Mouse (Mus musculus): ENCODE measurements around the gene Mog. TPM values are rescaled to one million over a fixed set of nuclear protein-coding genes. Genes with fewer than 3 reads are reported as not detected.

Gene Mog
- polyA plus RNA-seq (2016; fragmentation: Nextera tagmentation; extraction: Ambion mirVana): 0.38 and 0.70 TPM in 2 replicates

DNA sequence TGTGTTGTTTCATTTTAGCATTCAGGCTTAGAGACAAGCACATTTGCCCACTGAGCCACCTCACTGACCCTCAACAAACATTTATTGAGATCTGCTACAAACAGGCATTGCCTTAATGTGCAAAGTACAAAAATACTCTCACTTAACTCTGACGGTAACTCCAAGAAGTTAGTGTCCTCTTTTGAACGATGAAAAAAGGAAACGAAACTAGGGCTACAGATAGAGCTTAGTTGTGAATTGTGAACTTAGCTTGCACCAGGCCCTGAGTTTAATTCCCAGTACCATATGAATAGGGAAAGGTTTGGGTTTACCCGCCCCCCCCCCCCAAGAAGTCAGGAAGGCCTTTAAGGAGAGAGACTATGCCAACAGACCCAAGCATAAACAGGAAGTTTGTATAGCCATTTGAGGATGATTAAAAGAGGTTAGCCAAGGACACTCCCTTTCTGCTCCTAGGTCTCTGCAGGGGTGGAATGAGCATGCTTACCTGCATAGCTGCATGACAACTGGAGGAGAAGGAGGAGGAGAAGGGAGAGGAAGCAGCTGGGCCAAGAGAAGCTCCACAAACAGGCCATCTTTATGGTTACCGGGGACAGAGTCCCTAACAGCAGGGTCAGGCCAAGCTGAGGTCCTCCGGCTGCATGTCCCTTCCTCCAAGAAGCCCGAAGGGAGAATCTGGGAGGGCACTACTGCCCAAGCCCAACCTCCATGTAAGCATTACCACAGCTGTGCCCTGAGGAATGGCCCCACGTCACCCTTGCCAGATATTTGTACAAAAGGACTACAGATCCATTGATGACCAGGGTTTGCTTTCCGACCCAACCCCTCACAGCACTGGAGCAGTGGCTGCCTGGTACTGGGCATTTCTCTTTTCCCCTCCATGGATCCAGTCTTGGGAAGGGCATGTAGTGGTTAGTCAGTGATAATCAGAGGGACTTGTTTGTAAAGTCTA is at the start of gene Mog:
Gene Mog (minus strand): TSS at position 771 of the 949 bp plus-strand sequence.
- no peak for ATAC-seq (ENCODE audit: insufficient number of reproducible peaks, insufficient read depth, low FRiP score, low TSS enrichment)
- 67% methylated on average over 9 of the region's 9 CpGs for WGBS
- no peak within 1 kb of the TSS for H3K4me2 ChIP-seq (replicated peaks)
- H3K9ac ChIP-seq: no peak within 1 kb of the TSS
- no peaks in the 10 kb centered on the region for H3K27me3 ChIP-seq
- no peaks in the 10 kb centered on the region for H3K4me1 ChIP-seq
- H3K27ac ChIP-seq: no peak within 1 kb of the TSS
- H3K4me3 ChIP-seq: no peak within 1 kb of the TSS
- H3K9me3 ChIP-seq: no peaks in the 10 kb centered on the region
- no peaks in the 10 kb centered on the region for H3K36me3 ChIP-seq

- WGBS: 70% methylated on average over 11 of the region's 11 CpGs
- no peak for ATAC-seq (ENCODE audit: insufficient number of reproducible peaks, insufficient read depth, low FRiP score, low TSS enrichment)
- no peaks in the 10 kb centered on the region for H3K4me1 ChIP-seq
- H3K27ac ChIP-seq: no peak overlapping the region
- H3K9me3 ChIP-seq: no peaks in the 10 kb centered on the region
- H3K9ac ChIP-seq: no peak overlapping the region
- H3K4me3 ChIP-seq: no peak overlapping the region
- peaks cover 76% of the 10 kb centered on the region for H3K36me3 ChIP-seq
- no peaks in the 10 kb centered on the region for H3K27me3 ChIP-seq
- no peak overlapping the region for H3K4me2 ChIP-seq (replicated peaks)
Measured at GRCm38 (mm10) chr17:37072730-37073276, 49.6 kb upstream of the Mog start.

DNA sequence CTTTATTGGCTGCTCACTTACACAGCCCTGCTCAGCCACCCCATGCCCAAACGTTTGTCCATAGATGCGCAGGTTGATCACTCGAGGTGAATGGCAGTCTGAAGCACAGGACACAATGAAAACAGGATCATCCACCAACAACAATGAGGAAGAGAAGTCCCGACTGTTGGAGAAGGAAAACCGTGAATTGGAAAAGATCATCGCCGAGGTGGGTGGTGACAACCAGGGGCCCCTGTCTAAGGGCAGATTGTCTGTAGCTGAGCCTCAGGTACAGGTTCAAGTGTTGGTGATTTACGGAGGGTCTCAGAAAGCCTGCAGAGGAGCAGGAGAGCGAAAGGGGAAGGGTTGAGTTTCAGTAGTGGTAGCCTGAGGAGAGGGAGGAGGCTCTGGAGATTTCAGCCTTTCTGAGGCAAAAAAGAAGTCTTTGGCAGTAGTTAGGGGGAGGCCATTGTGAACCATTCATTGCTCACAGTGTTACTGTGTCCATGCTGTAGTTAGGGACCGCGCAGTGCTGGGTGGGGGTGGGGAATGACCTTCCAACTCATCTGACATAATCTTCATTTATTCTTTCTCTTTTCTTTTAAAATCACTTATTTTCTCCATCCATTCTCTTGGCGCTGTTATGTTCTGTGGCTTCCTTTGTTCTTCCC is 49.0 kb upstream of the Mog start:
- no peak overlapping the region for H3K4me3 ChIP-seq
- H3K9me3 ChIP-seq: no peaks in the 10 kb centered on the region
- 78% methylated on average over 12 of the region's 12 CpGs for WGBS
- no peak for ATAC-seq (ENCODE audit: insufficient number of reproducible peaks, insufficient read depth, low FRiP score, low TSS enrichment)
- H3K4me1 ChIP-seq: no peaks in the 10 kb centered on the region
- peaks cover 82% of the 10 kb centered on the region for H3K36me3 ChIP-seq
- no peak overlapping the region for H3K9ac ChIP-seq
- no peaks in the 10 kb centered on the region for H3K27me3 ChIP-seq
- H3K4me2 ChIP-seq (replicated peaks): no peak overlapping the region
- no peak overlapping the region for H3K27ac ChIP-seq

DNA sequence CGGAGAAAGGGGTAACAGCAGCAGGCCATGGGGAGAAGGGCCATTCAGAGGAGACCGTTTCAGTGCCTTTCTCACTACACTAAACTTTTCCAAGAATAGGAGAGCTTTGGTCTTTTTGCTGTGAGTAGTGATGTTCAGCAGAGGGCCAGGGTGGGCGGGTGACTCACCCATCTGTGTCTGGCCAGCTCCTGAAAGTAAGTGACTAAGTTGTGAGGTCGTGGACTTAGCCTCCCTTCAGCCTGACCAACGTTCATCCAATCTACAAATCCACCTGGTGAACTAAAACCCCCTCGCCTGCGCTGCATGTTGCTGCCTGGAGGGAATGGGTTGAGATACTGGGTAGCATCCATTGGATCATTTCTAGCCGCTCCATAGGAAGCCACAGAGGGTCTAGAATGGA is 46.9 kb upstream of the Mog start:
- Histone ChIP-seq H3K9ac (no peak overlapping the region), H3K4me1 (no peaks in the 10 kb centered on the region), H3K9me3 (no peaks in the 10 kb centered on the region), H3K4me2 (replicated peaks) (no peak overlapping the region), H3K4me3 (no peak overlapping the region), H3K36me3 (peaks cover 95% of the 10 kb centered on the region), H3K27me3 (no peaks in the 10 kb centered on the region), H3K27ac (no peak overlapping the region)
- no peak for ATAC-seq (ENCODE audit: insufficient number of reproducible peaks, insufficient read depth, low FRiP score, low TSS enrichment)
- 90% methylated on average over 8 of the region's 8 CpGs for WGBS

- Histone ChIP-seq H3K27me3 (no peaks in the 10 kb centered on the region), H3K4me1 (no peaks in the 10 kb centered on the region), H3K9me3 (no peaks in the 10 kb centered on the region), H3K9ac (no peak overlapping the region), H3K4me3 (no peak overlapping the region), H3K36me3 (peaks cover 97% of the 10 kb centered on the region), H3K27ac (no peak overlapping the region), H3K4me2 (replicated peaks) (no peak overlapping the region)
- WGBS: 84% methylated on average over 1 of the region's 1 CpGs
- ATAC-seq (ENCODE audit: insufficient number of reproducible peaks, insufficient read depth, low FRiP score, low TSS enrichment): no peak
Measured at GRCm38 (mm10) chr17:37067861-37068260, 44.7 kb upstream of the Mog start.

DNA sequence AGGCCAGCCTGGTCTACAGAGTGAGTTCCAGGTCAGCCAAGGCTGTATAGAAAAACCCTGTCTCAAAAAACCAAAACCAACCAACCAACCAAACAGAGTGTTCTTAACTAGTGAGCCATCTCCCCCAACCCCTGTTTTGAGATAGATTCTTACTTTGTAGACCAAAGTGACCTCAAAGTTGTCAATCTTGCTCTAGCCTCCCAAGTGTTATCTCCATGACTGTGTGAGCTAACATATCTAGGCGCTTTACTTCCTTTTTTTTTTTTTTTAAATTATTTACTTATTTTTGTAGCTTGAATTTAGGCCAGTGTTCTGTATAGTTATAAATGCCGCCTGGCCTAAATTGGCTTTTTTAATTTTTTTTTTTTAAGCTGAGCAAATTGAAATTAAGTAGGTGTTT is 42.8 kb upstream of the Mog start:
- H3K36me3 ChIP-seq: peaks cover 97% of the 10 kb centered on the region
- 88% methylated on average over 2 of the region's 2 CpGs for WGBS
- H3K27me3 ChIP-seq: no peaks in the 10 kb centered on the region

DNA sequence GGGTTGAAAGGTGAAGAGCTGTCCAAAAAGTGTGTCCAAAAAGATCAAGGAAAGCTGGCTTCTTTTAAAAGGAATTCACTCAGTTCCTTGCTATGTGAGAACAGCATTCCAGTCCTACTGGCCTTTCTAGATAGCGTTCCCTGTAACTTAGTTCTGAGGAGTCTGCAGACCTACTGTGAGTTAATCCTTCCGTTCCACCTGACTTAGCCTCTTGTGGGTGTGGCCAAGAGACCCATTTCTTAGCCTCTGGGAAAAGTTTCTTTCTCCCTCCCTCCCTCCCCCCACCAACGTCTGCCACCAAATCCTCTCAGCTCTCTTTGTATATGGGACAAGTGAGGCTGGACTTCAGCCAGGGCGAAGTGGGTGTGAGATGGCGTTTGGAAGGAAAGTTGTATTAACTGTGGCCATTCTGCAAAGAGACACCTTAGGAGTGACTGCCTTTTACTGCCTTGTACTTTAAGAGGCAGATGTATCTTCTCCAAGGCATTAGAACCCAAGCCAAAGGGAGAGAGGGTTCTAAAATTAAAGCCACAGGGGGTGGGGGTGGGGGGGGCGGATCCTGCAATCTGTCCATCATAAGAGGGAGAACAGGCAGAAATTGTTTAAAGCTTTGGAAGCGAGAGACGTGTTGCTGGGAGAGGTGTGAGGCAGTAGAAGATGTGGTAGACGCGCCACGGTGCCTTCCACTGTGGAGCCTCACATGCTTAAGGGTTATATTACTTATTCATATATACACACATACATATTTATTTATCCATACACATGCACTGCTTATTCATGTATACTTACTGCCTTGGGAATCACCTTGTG is 40.7 kb upstream of the Mog start:
- Histone ChIP-seq H3K36me3 (peaks cover 91% of the 10 kb centered on the region), H3K4me2 (replicated peaks) (no peak overlapping the region)
- 78% methylated on average over 11 of the region's 11 CpGs for WGBS

More for the DNA sequence above, 42.8 kb upstream of the Mog start:
- no peak for ATAC-seq (ENCODE audit: insufficient number of reproducible peaks, insufficient read depth, low FRiP score, low TSS enrichment)
- H3K9me3 ChIP-seq: no peaks in the 10 kb centered on the region
- H3K9ac ChIP-seq: no peak overlapping the region
- H3K27ac ChIP-seq: no peak overlapping the region
- no peaks in the 10 kb centered on the region for H3K4me1 ChIP-seq
- H3K4me2 ChIP-seq (replicated peaks): no peak overlapping the region
- no peak overlapping the region for H3K4me3 ChIP-seq

DNA sequence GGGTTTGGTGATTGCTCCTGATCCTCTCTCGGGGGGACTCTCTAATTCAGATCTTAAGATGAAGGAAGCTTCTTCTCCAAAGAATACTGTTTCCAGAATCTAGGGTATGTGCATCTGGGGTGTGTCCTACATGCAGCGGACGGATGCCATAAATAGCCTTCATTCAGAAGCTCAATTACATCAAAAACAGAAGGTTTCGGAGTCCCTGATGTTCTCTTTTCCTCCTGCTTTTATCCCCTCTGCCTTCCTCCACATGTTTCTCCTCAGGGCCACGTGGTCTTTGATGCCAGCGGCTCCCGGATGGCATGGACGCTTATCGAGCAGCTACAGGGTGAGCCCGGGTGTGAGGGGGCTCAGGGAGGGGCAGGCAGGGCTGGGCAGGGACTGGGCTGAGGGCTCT is 39.9 kb upstream of the Mog start:
- 65% methylated on average over 10 of the region's 10 CpGs for WGBS
- H3K36me3 ChIP-seq: peaks cover 87% of the 10 kb centered on the region

More for the DNA sequence above, 40.7 kb upstream of the Mog start:
- H3K27ac ChIP-seq: no peak overlapping the region
- H3K4me3 ChIP-seq: no peak overlapping the region
- no peaks in the 10 kb centered on the region for H3K27me3 ChIP-seq
- no peaks in the 10 kb centered on the region for H3K4me1 ChIP-seq
- ATAC-seq (ENCODE audit: insufficient number of reproducible peaks, insufficient read depth, low FRiP score, low TSS enrichment): no peak
- no peak overlapping the region for H3K9ac ChIP-seq
- H3K9me3 ChIP-seq: no peaks in the 10 kb centered on the region

GRCm38 (mm10) chr17:37062101-37062641 is 39.0 kb upstream of the Mog start:
- no peak for ATAC-seq (ENCODE audit: insufficient number of reproducible peaks, insufficient read depth, low FRiP score, low TSS enrichment)
- H3K9me3 ChIP-seq: no peaks in the 10 kb centered on the region
- no peaks in the 10 kb centered on the region for H3K4me1 ChIP-seq
- WGBS: 84% methylated on average over 10 of the region's 10 CpGs
- H3K4me3 ChIP-seq: no peak overlapping the region
- H3K27me3 ChIP-seq: no peaks in the 10 kb centered on the region
- no peak overlapping the region for H3K9ac ChIP-seq
- H3K4me2 ChIP-seq (replicated peaks): no peak overlapping the region
- peaks cover 79% of the 10 kb centered on the region for H3K36me3 ChIP-seq
- H3K27ac ChIP-seq: no peak overlapping the region

More for the DNA sequence above, 39.9 kb upstream of the Mog start:
- Histone ChIP-seq H3K27me3 (no peaks in the 10 kb centered on the region), H3K9me3 (no peaks in the 10 kb centered on the region), H3K4me2 (replicated peaks) (no peak overlapping the region), H3K27ac (no peak overlapping the region), H3K9ac (no peak overlapping the region), H3K4me3 (no peak overlapping the region), H3K4me1 (no peaks in the 10 kb centered on the region)
- ATAC-seq (ENCODE audit: insufficient number of reproducible peaks, insufficient read depth, low FRiP score, low TSS enrichment): no peak

DNA sequence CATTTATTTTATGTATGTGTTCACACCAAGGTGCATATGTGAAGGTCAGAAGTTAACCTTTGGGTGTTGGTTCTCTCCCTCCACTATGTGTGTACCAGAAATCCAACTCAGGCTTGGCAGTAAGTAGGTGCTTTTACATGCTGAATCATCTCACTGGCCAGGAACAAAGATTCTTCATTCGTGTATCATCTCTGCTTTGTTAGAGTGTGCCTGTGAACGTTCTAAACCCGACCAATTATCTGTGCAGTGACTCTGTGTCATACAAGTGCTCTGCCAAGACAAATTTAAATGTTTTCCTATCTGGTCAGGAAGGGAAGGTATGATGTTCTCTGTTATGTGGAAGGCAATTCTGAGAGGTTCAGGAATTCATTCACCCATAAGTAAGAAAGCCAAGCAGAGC is 38.2 kb upstream of the Mog start:
- Histone ChIP-seq H3K27ac (no peak overlapping the region), H3K36me3 (peaks cover 77% of the 10 kb centered on the region), H3K27me3 (no peaks in the 10 kb centered on the region), H3K9ac (no peak overlapping the region), H3K4me1 (no peaks in the 10 kb centered on the region), H3K4me3 (no peak overlapping the region), H3K4me2 (replicated peaks) (no peak overlapping the region), H3K9me3 (no peaks in the 10 kb centered on the region)
- WGBS: 83% methylated on average over 3 of the region's 3 CpGs
- no peak for ATAC-seq (ENCODE audit: insufficient number of reproducible peaks, insufficient read depth, low FRiP score, low TSS enrichment)

- peaks cover 63% of the 10 kb centered on the region for H3K36me3 ChIP-seq
- H3K27ac ChIP-seq: no peak overlapping the region
- no peak overlapping the region for H3K4me3 ChIP-seq
- H3K9ac ChIP-seq: no peak overlapping the region
- 90% methylated on average over 6 of the region's 6 CpGs for WGBS
- H3K4me1 ChIP-seq: no peaks in the 10 kb centered on the region
- no peak for ATAC-seq (ENCODE audit: insufficient number of reproducible peaks, insufficient read depth, low FRiP score, low TSS enrichment)
- H3K4me2 ChIP-seq (replicated peaks): no peak overlapping the region
- H3K27me3 ChIP-seq: no peaks in the 10 kb centered on the region
- no peaks in the 10 kb centered on the region for H3K9me3 ChIP-seq
Measured at GRCm38 (mm10) chr17:37056957-37057356, 33.8 kb upstream of the Mog start.

All from embryonic facial prominence, embryonic 12.5 days (tissue).